Mouse (Mus musculus) liver, embryonic 12.5 days (tissue): ENCODE measurements around the gene Abcc12. TPM values are rescaled to one million over a fixed set of nuclear protein-coding genes. Genes with fewer than 3 reads are reported as not detected.

Experiments used
- ATAC-seq: fragments of 200-750 bp; cut with Nextera tagmentation; 2 replicates; pipeline ENCODE4 v1.8.0; 2017; ENCODE audit warnings: moderate number of reproducible peaks, mild to moderate bottlenecking, moderate library complexity
- H3K27ac ChIP-seq: fragments of 300-500 bp; sonication (generic); 2 replicates; pipeline ENCODE4 v1.5.1; 2016; ENCODE audit warnings: mild to moderate bottlenecking
- H3K27me3 ChIP-seq: fragments of 300-500 bp; sonication (generic); replicated peaks from 2 replicates; pipeline ENCODE4 v1.6.1; 2016; ENCODE audit warnings: mild to moderate bottlenecking, moderate library complexity
- H3K36me3 ChIP-seq: fragments of 300-500 bp; sonication (generic); 2 replicates; pipeline ENCODE4 v1.6.1; 2016; ENCODE audit warnings: mild to moderate bottlenecking, moderate library complexity
- H3K4me1 ChIP-seq: fragments of 300-500 bp; sonication (generic); 2 replicates; pipeline ENCODE4 v1.6.1; 2016
- H3K4me2 ChIP-seq: fragments of 300-500 bp; sonication (generic); 2 replicates; pipeline ENCODE4 v1.6.1; 2016; ENCODE audit warnings: mild to moderate bottlenecking, moderate library complexity
- H3K4me3 ChIP-seq: fragments of 300-500 bp; sonication (generic); 2 replicates; pipeline ENCODE4 v1.5.1; 2016; ENCODE audit warnings: mild to moderate bottlenecking, moderate library complexity
- H3K9ac ChIP-seq: fragments of 300-500 bp; sonication (generic); 2 replicates; pipeline ENCODE4 v1.6.1; 2016; ENCODE audit warnings: mild to moderate bottlenecking, moderate library complexity
- H3K9me3 ChIP-seq: fragments of 300-500 bp; sonication (generic); replicated peaks from 2 replicates; pipeline ENCODE4 v1.6.1; 2016; ENCODE audit warnings: mild to moderate bottlenecking, moderate library complexity
- WGBS: fragments of 180-500 bp; shearing (Covaris S2); methylation state at CpG from one replicate; pipeline ENCODE4 v1.1.7; 2016; ENCODE audit not compliant: insufficient replicate concordance; 5-methylcytosine and 5-hydroxymethylcytosine counted together
- polyA plus RNA-seq: library from polyadenylated mRNA; unstranded; fragments of >200 nt; fragmentation: Nextera tagmentation; extraction: Ambion mirVana; gene quantifications from 2 replicates; pipeline ENCODE4 v1.2.1, GENCODE M21; 2016

The Abcc12 gene
- polyA plus RNA-seq, 1 experiment from 2014 or later: not detected

DNA sequence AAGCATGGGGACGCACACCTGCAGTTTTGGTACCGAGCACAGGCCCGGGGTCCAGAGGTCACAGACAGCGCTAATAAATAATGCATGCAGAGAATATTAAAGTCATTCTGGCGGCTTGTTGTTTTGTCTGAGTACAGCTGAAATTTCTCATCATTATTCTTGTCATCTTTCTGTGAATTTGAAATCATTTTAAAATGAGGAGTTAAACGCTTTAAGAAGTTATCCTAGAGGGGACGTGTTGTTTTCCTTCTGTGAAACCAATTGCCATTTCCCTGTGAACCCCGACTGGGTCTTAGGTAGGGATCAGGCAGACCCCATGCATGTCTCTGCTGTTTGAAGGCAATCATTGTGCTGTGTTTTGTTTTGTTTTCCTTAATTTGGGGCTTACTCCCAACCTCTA lies 2.9 kb downstream of the Abcc12 start:
- WGBS: 77% methylated on average over 8 of the region's 8 CpGs
- H3K9me3 ChIP-seq: no peaks in the 10 kb centered on the region

GRCm38 (mm10) chr8:86563674-86564073 lies 16.8 kb downstream of the Abcc12 start:
- no peak for ATAC-seq
- Histone ChIP-seq H3K36me3 (no peaks in the 10 kb centered on the region), H3K4me2 (no peak overlapping the region), H3K9ac (no peak overlapping the region), H3K27me3 (no peaks in the 10 kb centered on the region), H3K4me3 (no peak overlapping the region), H3K27ac (no peak overlapping the region), H3K9me3 (no peaks in the 10 kb centered on the region; the same call in 1 of the 2 replicates), H3K4me1 (no peaks in the 10 kb centered on the region)
- 76% methylated on average over 9 of the region's 9 CpGs for WGBS

More for the DNA sequence above, 2.9 kb downstream of the Abcc12 start:
- no peak for ATAC-seq
- Histone ChIP-seq H3K27ac (no peak overlapping the region), H3K9ac (no peak overlapping the region), H3K4me2 (no peak overlapping the region), H3K27me3 (no peaks in the 10 kb centered on the region), H3K4me3 (no peak overlapping the region), H3K36me3 (no peaks in the 10 kb centered on the region), H3K4me1 (0 out of 2 replicates have a peak, but pooled peaks cover 6% of the 10 kb centered on the region)

DNA sequence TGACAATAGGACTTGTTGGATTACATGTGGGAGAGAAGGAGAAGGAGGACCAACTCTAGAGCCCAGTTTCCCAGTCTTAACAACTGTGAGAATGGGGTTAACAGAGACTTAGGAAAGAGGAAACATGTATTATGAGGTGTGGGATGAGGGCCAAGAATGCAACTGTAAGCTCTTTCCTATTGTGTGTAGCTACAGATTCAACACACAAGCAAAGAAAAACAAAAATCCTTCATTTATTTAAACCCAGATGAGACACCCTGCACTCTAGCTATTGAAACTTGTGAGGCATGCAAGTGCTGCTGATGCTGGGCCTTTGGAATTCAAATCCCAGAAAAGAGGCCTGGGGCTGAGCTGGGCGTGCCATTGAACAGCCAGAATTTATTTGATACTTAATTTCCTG lies 18.7 kb downstream of the Abcc12 start:
- Histone ChIP-seq H3K27ac (no peak overlapping the region), H3K4me1 (no peaks in the 10 kb centered on the region), H3K27me3 (no peaks in the 10 kb centered on the region), H3K4me3 (no peak overlapping the region), H3K9ac (no peak overlapping the region), H3K36me3 (no peaks in the 10 kb centered on the region), H3K9me3 (no peaks in the 10 kb centered on the region; the same call in 1 of the 2 replicates), H3K4me2 (no peak overlapping the region)
- ATAC-seq: no peak
- WGBS: 55% methylated on average over 1 of the region's 1 CpGs

GRCm38 (mm10) chr8:86560688-86561065 lies 19.8 kb downstream of the Abcc12 start:
- Histone ChIP-seq H3K9ac (no peak overlapping the region), H3K4me1 (no peaks in the 10 kb centered on the region), H3K27me3 (no peaks in the 10 kb centered on the region), H3K27ac (no peak overlapping the region), H3K4me2 (no peak overlapping the region), H3K36me3 (no peaks in the 10 kb centered on the region), H3K4me3 (no peak overlapping the region), H3K9me3 (no peaks in the 10 kb centered on the region)
- no peak for ATAC-seq
- WGBS: 71% methylated on average over 10 of the region's 10 CpGs

DNA sequence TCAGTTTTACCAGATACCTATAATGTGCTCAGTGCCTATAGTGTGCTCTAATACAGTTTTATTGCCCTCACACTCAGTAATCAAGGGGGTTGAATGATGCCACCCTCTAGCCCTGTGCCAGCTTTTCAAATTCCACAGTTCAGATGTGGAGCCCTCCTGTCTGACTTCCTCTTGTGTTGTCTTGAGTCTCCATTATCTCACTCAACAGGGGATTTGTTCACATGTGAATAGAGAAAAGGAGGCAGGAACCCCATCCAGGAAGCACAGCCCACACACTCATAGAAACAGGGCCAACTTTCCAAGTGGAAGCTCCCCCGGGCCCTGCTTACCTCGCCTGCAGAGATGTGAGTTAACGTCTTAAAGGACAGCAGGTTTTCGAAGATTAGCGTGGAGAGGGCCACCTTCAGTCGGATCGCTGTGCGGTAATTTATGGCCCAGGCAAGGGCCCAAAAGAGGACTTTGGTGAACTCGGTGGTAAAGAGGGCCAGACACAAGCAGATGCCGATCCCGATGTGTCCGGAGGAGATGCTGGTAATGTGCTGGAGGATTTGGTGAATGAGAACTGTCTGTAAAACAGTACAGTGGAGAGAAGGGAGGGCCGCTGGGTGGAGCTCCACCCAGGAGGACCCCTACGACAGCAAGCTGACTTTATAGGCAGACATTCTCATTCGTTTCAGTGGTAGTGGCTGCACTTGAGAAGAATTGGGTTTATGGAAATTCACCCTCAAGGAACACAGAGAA lies 20.4 kb downstream of the Abcc12 start:
- no peak overlapping the region for H3K9ac ChIP-seq
- no peak overlapping the region for H3K4me2 ChIP-seq
- H3K9me3 ChIP-seq: no peaks in the 10 kb centered on the region
- H3K4me1 ChIP-seq: no peaks in the 10 kb centered on the region
- H3K27me3 ChIP-seq: no peaks in the 10 kb centered on the region
- no peak overlapping the region for H3K4me3 ChIP-seq
- no peak overlapping the region for H3K27ac ChIP-seq
- no peak for ATAC-seq
- WGBS: 72% methylated on average over 15 of the region's 15 CpGs
- H3K36me3 ChIP-seq: no peaks in the 10 kb centered on the region

- Histone ChIP-seq H3K36me3 (no peaks in the 10 kb centered on the region), H3K9ac (no peak overlapping the region), H3K4me3 (no peak overlapping the region), H3K4me1 (no peaks in the 10 kb centered on the region), H3K27ac (no peak overlapping the region), H3K27me3 (no peaks in the 10 kb centered on the region), H3K4me2 (no peak overlapping the region), H3K9me3 (no peaks in the 10 kb centered on the region)
- ATAC-seq: no peak
- 72% methylated on average over 15 of the region's 15 CpGs for WGBS
These were observed 23.1 kb downstream of the Abcc12 start for GRCm38 (mm10) chr8:86557186-86558045.

DNA sequence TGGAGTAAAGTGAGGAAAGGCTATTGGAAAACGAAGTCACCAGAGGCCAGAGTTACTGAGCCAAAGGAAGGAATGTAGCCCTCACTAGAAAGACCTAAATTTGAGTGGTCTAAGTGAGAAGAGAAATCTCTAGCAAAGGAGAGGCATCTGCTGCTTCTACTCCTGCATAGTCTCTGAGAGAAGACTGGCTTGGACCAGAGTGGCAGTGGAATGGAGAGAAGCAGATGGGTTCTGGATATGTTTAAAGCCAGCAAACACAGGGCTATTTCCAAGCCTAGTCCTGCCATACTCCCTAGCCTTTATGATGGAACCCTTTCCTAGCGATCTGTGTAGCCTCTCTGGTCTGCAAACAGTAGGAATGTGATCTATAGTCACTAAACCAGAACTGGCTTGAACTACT lies 24.9 kb downstream of the Abcc12 start:
- H3K4me2 ChIP-seq: no peak overlapping the region
- no peak for ATAC-seq
- H3K4me1 ChIP-seq: no peaks in the 10 kb centered on the region
- H3K9me3 ChIP-seq: no peaks in the 10 kb centered on the region
- H3K27me3 ChIP-seq: no peaks in the 10 kb centered on the region
- H3K27ac ChIP-seq: no peak overlapping the region
- no peaks in the 10 kb centered on the region for H3K36me3 ChIP-seq
- H3K4me3 ChIP-seq: no peak overlapping the region
- no peak overlapping the region for H3K9ac ChIP-seq
- WGBS: 54% methylated on average over 2 of the region's 2 CpGs

DNA sequence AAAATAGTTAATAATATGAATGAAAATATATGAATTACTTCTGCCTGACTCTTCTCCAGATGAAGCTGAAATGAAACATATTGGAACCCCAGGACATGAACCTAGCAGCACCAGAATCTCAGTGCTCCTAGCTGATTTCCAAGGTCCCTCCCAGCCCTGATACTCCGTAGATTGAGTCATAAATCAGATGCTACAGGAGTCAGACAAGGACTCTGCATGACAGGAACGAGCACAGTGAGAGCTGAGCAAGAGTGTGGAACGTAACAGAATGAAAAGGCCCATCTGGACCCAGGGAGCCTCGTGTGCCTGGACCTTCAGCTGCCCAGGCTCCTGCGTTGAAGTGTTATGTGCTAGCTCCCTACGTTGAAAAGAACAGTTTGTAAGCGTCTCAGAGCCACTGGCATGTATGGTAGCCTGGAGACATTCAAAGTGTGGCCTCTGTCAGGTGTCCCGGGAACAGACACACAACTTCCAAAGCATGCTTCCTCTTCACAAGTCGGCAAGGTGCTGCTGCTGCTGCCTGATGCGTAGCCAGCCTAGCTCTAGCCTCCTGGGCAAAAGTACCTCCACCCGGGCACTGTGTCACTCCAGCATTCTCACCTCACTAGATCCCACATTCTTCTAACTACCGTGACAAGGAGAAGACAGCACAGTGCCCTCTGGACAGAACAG lies 26.1 kb downstream of the Abcc12 start:
- Histone ChIP-seq H3K4me3 (no peak overlapping the region), H3K9me3 (no peaks in the 10 kb centered on the region), H3K9ac (no peak overlapping the region), H3K4me2 (no peak overlapping the region), H3K4me1 (no peaks in the 10 kb centered on the region), H3K36me3 (no peaks in the 10 kb centered on the region), H3K27ac (no peak overlapping the region), H3K27me3 (no peaks in the 10 kb centered on the region)
- WGBS: 65% methylated on average over 12 of the region's 12 CpGs
- ATAC-seq: no peak

GRCm38 (mm10) chr8:86550516-86550915 lies 30.0 kb downstream of the Abcc12 start:
- 79% methylated on average over 10 of the region's 10 CpGs for WGBS
- no peaks in the 10 kb centered on the region for H3K27me3 ChIP-seq
- no peak overlapping the region for H3K4me2 ChIP-seq
- H3K4me1 ChIP-seq: no peaks in the 10 kb centered on the region
- H3K4me3 ChIP-seq: no peak overlapping the region
- no peak for ATAC-seq
- no peaks in the 10 kb centered on the region for H3K9me3 ChIP-seq
- H3K27ac ChIP-seq: no peak overlapping the region
- no peak overlapping the region for H3K9ac ChIP-seq
- H3K36me3 ChIP-seq: no peaks in the 10 kb centered on the region

GRCm38 (mm10) chr8:86546001-86546400 lies 34.5 kb downstream of the Abcc12 start:
- ATAC-seq: no peak
- H3K9me3 ChIP-seq: no peaks in the 10 kb centered on the region
- no peak overlapping the region for H3K4me2 ChIP-seq
- no peaks in the 10 kb centered on the region for H3K4me1 ChIP-seq
- no peak overlapping the region for H3K4me3 ChIP-seq
- H3K27ac ChIP-seq: no peak overlapping the region
- no peaks in the 10 kb centered on the region for H3K27me3 ChIP-seq
- WGBS: 66% methylated on average over 1 of the region's 1 CpGs
- H3K9ac ChIP-seq: no peak overlapping the region
- no peaks in the 10 kb centered on the region for H3K36me3 ChIP-seq

- Histone ChIP-seq H3K9me3 (no peaks in the 10 kb centered on the region), H3K36me3 (no peaks in the 10 kb centered on the region), H3K4me2 (no peak overlapping the region), H3K9ac (no peak overlapping the region), H3K27ac (no peak overlapping the region), H3K4me3 (no peak overlapping the region), H3K4me1 (no peaks in the 10 kb centered on the region), H3K27me3 (no peaks in the 10 kb centered on the region)
- ATAC-seq: no peak
- 73% methylated on average over 6 of the region's 6 CpGs for WGBS
These were observed 39.6 kb downstream of the Abcc12 start for GRCm38 (mm10) chr8:86540906-86541305.

DNA sequence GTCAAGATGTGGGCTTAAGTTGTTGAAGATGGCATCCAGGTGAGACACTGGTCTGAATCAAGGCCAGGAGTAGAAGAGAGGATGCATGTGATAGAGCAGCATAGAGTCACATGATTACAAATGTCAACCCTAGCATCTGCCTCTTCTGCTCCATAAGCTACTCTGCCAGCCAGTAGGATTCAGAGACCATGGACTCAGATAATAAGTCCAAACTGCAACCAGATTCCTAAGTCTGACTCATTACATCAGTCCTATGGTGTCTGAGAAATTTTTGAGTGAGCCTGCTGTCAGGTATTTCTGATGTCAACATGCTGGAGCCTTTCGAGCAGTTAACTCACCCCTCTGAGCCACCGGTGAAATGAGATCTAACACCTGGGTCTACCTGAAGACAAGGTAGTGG lies 40.1 kb downstream of the Abcc12 start:
- no peak overlapping the region for H3K9ac ChIP-seq
- H3K9me3 ChIP-seq: no peaks in the 10 kb centered on the region
- WGBS: 83% methylated on average over 2 of the region's 2 CpGs
- no peaks in the 10 kb centered on the region for H3K27me3 ChIP-seq
- H3K36me3 ChIP-seq: no peaks in the 10 kb centered on the region
- ATAC-seq: no peak
- no peak overlapping the region for H3K4me3 ChIP-seq
- H3K4me1 ChIP-seq: no peaks in the 10 kb centered on the region
- H3K27ac ChIP-seq: no peak overlapping the region
- no peak overlapping the region for H3K4me2 ChIP-seq
